Mouse (Mus musculus): ENCODE data around the gene A4galt. TPM values are rescaled to one million over a fixed set of nuclear protein-coding genes. Genes with fewer than 3 reads are reported as not detected.

The A4galt gene
- total and polyA plus RNA-seq, 2 experiments from 2014 or later: 6.7 to 14.8 TPM

DNA sequence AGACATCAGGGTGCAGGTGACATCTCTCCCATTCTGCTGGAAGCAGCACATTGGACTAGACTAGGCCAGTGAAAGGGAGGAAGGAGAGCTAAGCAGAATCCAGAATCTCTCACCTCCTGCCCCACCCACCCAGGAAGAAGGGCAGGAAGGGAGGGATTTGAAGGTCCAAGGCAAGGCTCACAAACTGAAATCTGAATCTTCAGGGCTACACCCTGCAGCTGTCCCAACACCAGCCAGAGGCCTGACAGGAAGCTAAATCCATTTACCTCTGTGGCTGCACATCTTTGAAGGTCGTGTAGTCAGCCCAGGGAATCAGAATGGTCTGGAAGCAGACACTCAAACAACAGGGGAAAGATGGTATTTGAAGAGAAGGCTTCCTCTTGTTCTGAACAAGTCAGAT lies 13.7 kb upstream of the A4galt start:
- Histone ChIP-seq H3K4me2 (ENCODE audit: low read depth, low read length) (no peak overlapping the region), H3K9me3 (ENCODE audit: low read length) (no peaks in the 10 kb centered on the region), H3K27me3 (ENCODE audit: insufficient read depth, low read length) (no peaks in the 10 kb centered on the region), H3K27ac (no peak overlapping the region), H3K9ac (replicated peaks; ENCODE audit: low read length) (no peak overlapping the region), H3K4me3 (ENCODE audit: low read length) (no peak overlapping the region), H3K36me3 (ENCODE audit: insufficient read depth, low read length) (no peaks in the 10 kb centered on the region), H3K4me1 (ENCODE audit: insufficient read depth, low read length) (no peaks in the 10 kb centered on the region)
- TF ChIP-seq CTCF (IDR thresholded peaks at IDR 0.05; ENCODE audit: low read depth): no peak
- ATAC-seq (no peak), DNase-seq (ENCODE audit: low spot score) (no peak)
- 25% methylated on average over 1 of the region's 1 CpGs for WGBS

GRCm38 (mm10) chr15:83263405-83263804 lies 11.8 kb upstream of the A4galt start:
- Histone ChIP-seq H3K4me3 (ENCODE audit: low read length) (no peak overlapping the region), H3K4me2 (ENCODE audit: low read depth, low read length) (no peak overlapping the region), H3K27ac (no peak overlapping the region), H3K9me3 (ENCODE audit: low read length) (no peaks in the 10 kb centered on the region), H3K36me3 (ENCODE audit: insufficient read depth, low read length) (no peaks in the 10 kb centered on the region), H3K27me3 (ENCODE audit: insufficient read depth, low read length) (no peaks in the 10 kb centered on the region), H3K4me1 (ENCODE audit: insufficient read depth, low read length) (no peaks in the 10 kb centered on the region), H3K9ac (replicated peaks; ENCODE audit: low read length) (no peak overlapping the region)
- 81% methylated on average over 5 of the region's 5 CpGs for WGBS
- TF ChIP-seq CTCF (IDR thresholded peaks at IDR 0.05; ENCODE audit: low read depth): no peak
- DNase-seq (ENCODE audit: low spot score): no peak
- no peak for ATAC-seq

DNA sequence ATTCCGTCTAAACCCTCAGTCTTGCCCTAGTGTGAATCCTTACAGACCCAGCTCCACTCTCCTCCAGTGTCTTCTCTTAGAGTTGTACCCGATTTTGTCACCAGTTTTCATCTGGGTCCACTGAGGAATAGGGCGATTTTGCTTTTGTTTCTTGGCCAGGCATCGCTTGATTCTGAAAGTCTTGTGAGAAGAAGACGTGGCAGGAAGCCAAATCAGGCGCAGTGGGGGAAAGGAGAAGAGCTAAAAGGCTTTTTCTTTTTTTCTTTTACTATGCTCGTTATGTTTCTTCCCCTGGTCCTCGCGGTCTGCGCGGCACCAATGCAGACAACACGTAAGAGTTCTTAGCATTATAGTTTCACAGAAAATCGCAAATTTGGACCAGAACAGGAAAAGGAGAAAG lies 6.3 kb upstream of the A4galt start:
- WGBS: 36% methylated on average over 13 of the region's 13 CpGs
- Histone ChIP-seq H3K4me3 (ENCODE audit: low read length) (no peak overlapping the region), H3K36me3 (ENCODE audit: insufficient read depth, low read length) (no peaks in the 10 kb centered on the region), H3K27me3 (ENCODE audit: insufficient read depth, low read length) (no peaks in the 10 kb centered on the region), H3K9ac (replicated peaks; ENCODE audit: low read length) (no peak overlapping the region), H3K4me1 (ENCODE audit: insufficient read depth, low read length) (no peaks in the 10 kb centered on the region), H3K27ac (0 out of 2 replicates have a peak overlapping the region, but pooled peaks have one; percentile 20), H3K4me2 (ENCODE audit: low read depth, low read length) (peak overlapping the region; percentile 27; the same call in 1 of the 2 replicates), H3K9me3 (ENCODE audit: low read length) (no peaks in the 10 kb centered on the region)
- TF ChIP-seq CTCF (IDR thresholded peaks at IDR 0.05; ENCODE audit: low read depth): no peak
- ATAC-seq (no peak), DNase-seq (ENCODE audit: low spot score) (peak; percentile 65)

GRCm38 (mm10) chr15:83256491-83256890 lies 4.9 kb upstream of the A4galt start:
- ATAC-seq: no peak
- H3K4me1 ChIP-seq (ENCODE audit: insufficient read depth, low read length): no peaks in the 10 kb centered on the region
- H3K9ac ChIP-seq (replicated peaks; ENCODE audit: low read length): no peak overlapping the region
- WGBS: 81% methylated on average over 4 of the region's 4 CpGs
- DNase-seq (ENCODE audit: low spot score): no peak
- no peaks in the 10 kb centered on the region for H3K36me3 ChIP-seq (ENCODE audit: insufficient read depth, low read length)
- H3K4me3 ChIP-seq (ENCODE audit: low read length): no peak overlapping the region
- no peak overlapping the region for H3K4me2 ChIP-seq (ENCODE audit: low read depth, low read length)
- H3K27ac ChIP-seq: no peak overlapping the region
- peaks cover 7% of the 10 kb centered on the region; the same call in 1 of the 2 replicates for H3K27me3 ChIP-seq (ENCODE audit: insufficient read depth, low read length)
- no peak for TF ChIP-seq CTCF (IDR thresholded peaks at IDR 0.05; ENCODE audit: low read depth)
- no peaks in the 10 kb centered on the region for H3K9me3 ChIP-seq (ENCODE audit: low read length)

DNA sequence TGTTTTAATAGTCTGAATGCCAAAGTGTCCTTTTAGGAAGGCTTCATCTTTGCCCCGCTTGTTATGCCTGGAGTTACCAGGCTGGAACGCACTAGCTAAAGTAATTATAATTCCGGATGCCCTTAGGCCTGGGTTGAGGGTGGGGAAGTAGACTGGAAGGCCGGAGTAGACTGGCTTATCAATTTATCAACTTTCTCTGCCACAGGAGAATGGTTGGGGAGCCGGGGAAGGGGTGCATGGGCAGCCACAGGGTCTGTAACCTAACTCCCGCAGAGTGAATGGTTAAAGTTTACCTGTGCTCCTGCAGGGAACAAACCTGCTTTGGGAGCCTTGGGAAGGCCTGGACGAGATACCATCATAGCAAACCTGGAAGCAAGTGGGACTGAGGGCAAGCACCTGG lies 4.4 kb upstream of the A4galt start:
- ATAC-seq (no peak), DNase-seq (ENCODE audit: low spot score) (no peak)
- Histone ChIP-seq H3K4me3 (ENCODE audit: low read length) (no peak overlapping the region), H3K27ac (no peak overlapping the region), H3K9ac (replicated peaks; ENCODE audit: low read length) (no peak overlapping the region), H3K27me3 (ENCODE audit: insufficient read depth, low read length) (peaks cover 13% of the 10 kb centered on the region; the same call in 1 of the 2 replicates), H3K4me2 (ENCODE audit: low read depth, low read length) (no peak overlapping the region), H3K36me3 (ENCODE audit: insufficient read depth, low read length) (no peaks in the 10 kb centered on the region), H3K4me1 (ENCODE audit: insufficient read depth, low read length) (no peaks in the 10 kb centered on the region), H3K9me3 (ENCODE audit: low read length) (no peaks in the 10 kb centered on the region)
- whole genome bisulfite sequencing: 84% methylated on average over 7 of the region's 7 CpGs
- no peak for TF ChIP-seq CTCF (IDR thresholded peaks at IDR 0.05; ENCODE audit: low read depth)

DNA sequence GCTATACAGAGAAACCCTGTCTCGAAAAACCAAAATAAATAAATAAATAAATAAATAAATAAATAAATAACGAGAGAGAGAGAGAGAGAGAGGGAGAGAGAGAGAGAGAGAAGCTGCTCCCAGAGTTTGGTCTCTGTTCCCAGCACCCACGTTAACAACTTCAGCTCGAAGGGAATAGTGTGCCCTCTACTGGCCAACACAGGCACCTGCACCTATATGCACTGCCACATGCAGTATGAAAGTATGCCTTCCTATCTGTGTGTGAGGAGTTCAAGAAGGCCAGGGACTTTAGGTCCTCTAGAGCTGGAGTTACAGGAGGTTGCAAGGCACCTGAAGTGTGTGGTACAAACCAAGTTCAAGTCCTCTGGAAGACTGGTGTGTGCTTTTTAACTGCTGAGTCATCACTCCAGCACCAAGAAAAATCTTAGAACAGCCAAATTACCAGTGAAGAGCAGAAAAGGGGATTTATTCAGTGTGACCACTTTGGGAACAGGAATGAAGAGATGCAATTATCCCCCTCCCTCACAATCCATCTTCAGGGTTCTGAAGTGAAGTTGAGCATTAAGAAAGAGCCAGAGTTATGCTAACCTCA lies 3.7 kb upstream of the A4galt start:
- DNase-seq (ENCODE audit: low spot score) (no peak), ATAC-seq (no peak)
- peak; percentile 26; the same call in 1 of the 2 replicates for TF ChIP-seq CTCF (IDR thresholded peaks at IDR 0.05; ENCODE audit: low read depth)
- H3K27me3 ChIP-seq (ENCODE audit: insufficient read depth, low read length): peaks cover 18% of the 10 kb centered on the region; the same call in 1 of the 2 replicates
- no peaks in the 10 kb centered on the region for H3K4me1 ChIP-seq (ENCODE audit: insufficient read depth, low read length)
- H3K4me3 ChIP-seq (ENCODE audit: low read length): no peak overlapping the region
- 92% methylated on average over 3 of the region's 4 CpGs for WGBS
- H3K4me2 ChIP-seq (ENCODE audit: low read depth, low read length): no peak overlapping the region
- no peak overlapping the region for H3K9ac ChIP-seq (replicated peaks; ENCODE audit: low read length)
- no peak overlapping the region for H3K27ac ChIP-seq
- no peaks in the 10 kb centered on the region for H3K36me3 ChIP-seq (ENCODE audit: insufficient read depth, low read length)
- no peaks in the 10 kb centered on the region for H3K9me3 ChIP-seq (ENCODE audit: low read length)

GRCm38 (mm10) chr15:83254372-83255070 lies 2.9 kb upstream of the A4galt start:
- TF ChIP-seq CTCF (IDR thresholded peaks at IDR 0.05; ENCODE audit: low read depth): no peak
- DNase-seq (ENCODE audit: low spot score) (no peak), ATAC-seq (no peak)
- H3K9me3 ChIP-seq (ENCODE audit: low read length): no peaks in the 10 kb centered on the region
- no peaks in the 10 kb centered on the region for H3K36me3 ChIP-seq (ENCODE audit: insufficient read depth, low read length)
- WGBS: 75% methylated on average over 10 of the region's 10 CpGs
- H3K9ac ChIP-seq (replicated peaks; ENCODE audit: low read length): no peak overlapping the region
- no peak overlapping the region for H3K4me3 ChIP-seq (ENCODE audit: low read length)
- no peak overlapping the region for H3K27ac ChIP-seq
- peaks cover 22% of the 10 kb centered on the region; the same call in 1 of the 2 replicates for H3K27me3 ChIP-seq (ENCODE audit: insufficient read depth, low read length)
- H3K4me1 ChIP-seq (ENCODE audit: insufficient read depth, low read length): no peaks in the 10 kb centered on the region
- no peak overlapping the region for H3K4me2 ChIP-seq (ENCODE audit: low read depth, low read length)

Measured in hindbrain, postnatal 0 days (tissue).